In genomic region chr5:36958837-36959236, GRCm38 (mm10) we compare ENCODE assay signal across 8 mouse cellular contexts. TPM values are rescaled to one million over a fixed set of nuclear protein-coding genes. Genes with fewer than 3 reads are reported as not detected.
DNase-seq lines count a peak whose midpoint lies in the region; ATAC-seq and TF ChIP-seq lines count a peak whose summit lies in the region.

No protein-coding gene starts in this region.

- no peak overlapping the region for H3K4me2 ChIP-seq in forebrain, embryonic 12.5 days
- no peak overlapping the region for H3K4me2 ChIP-seq in limb, embryonic 11.5 days (ENCODE audit: low read depth, severe bottlenecking)

- no peak overlapping the region for H3K27ac ChIP-seq in bone marrow, adult 2 months (ENCODE audit: control insufficient read depth, insufficient read depth, low read depth, low read length, poor library complexity)
- H3K27ac ChIP-seq in forebrain, embryonic 12.5 days: no peak overlapping the region
- H3K27ac ChIP-seq in limb, embryonic 11.5 days (replicated peaks; ENCODE audit: low read depth, low read length): no peak overlapping the region
- H3K27ac ChIP-seq in thymus, adult 2 months (ENCODE audit: control insufficient read depth, insufficient read depth, low read length): no peak overlapping the region

- no peak for TF ChIP-seq POLR2A in bone marrow, adult 2 months (IDR thresholded peaks at IDR 0.05; ENCODE audit: borderline replicate concordance, control insufficient read depth, low read depth, low read length)
- TF ChIP-seq POLR2A in thymus, adult 2 months (IDR thresholded peaks at IDR 0.05; ENCODE audit: control insufficient read depth, extremely low read depth, insufficient read depth, low read length, poor library complexity): no peak

- 28% methylated on average over 5 of the region's 5 CpGs for WGBS in bone marrow, adult 2 months
- WGBS in forebrain, embryonic 12.5 days: 30% methylated on average over 5 of the region's 5 CpGs
- WGBS in limb, embryonic 11.5 days: 33% methylated on average over 5 of the region's 5 CpGs
- 33% methylated on average over 5 of the region's 5 CpGs for WGBS in thymus, adult 2 months

- H3K27me3 ChIP-seq in forebrain, embryonic 12.5 days: 0 out of 2 replicates have a peak, but pooled peaks cover 9% of the 10 kb centered on the region
- no peaks in the 10 kb centered on the region for H3K27me3 ChIP-seq in limb, embryonic 11.5 days (ENCODE audit: control insufficient read depth, insufficient read depth, low read length)
- H3K27me3 ChIP-seq in thymus, adult 2 months (ENCODE audit: control insufficient read depth, insufficient read depth, low read length): no peaks in the 10 kb centered on the region

- 0 out of 2 replicates have a peak, but pooled peaks have one; percentile 63 for ATAC-seq in forebrain, embryonic 12.5 days (ENCODE audit: low FRiP score)
- no peak for ATAC-seq in limb, embryonic 11.5 days (ENCODE audit: insufficient number of reproducible peaks, low FRiP score, low TSS enrichment, low read depth)
- 0 out of 2 replicates have a peak, but pooled peaks have one; percentile 44 for ATAC-seq in neutrophil, adult 5-6 weeks (ENCODE audit: extremely low read depth, insufficient number of reproducible peaks, low FRiP score, poor library complexity, severe bottlenecking)

- H3K9me3 ChIP-seq in forebrain, embryonic 12.5 days: no peaks in the 10 kb centered on the region
- H3K9me3 ChIP-seq in limb, embryonic 11.5 days (ENCODE audit: control insufficient read depth, low read length): no peaks in the 10 kb centered on the region

- DNase-seq in ovary, postnatal 10 days (ENCODE audit: low spot score): peak; percentile 29
- DNase-seq in ovary, adult 18-20 months (ENCODE audit: low spot score): no peak
- peak; percentile 77 for DNase-seq in induced T-regulatory cell, adult 2 months (ENCODE audit: low read depth)
- peak; percentile 79 for DNase-seq in limb, embryonic 11.5 days (ENCODE audit: low spot score)
- peak; percentile 76 for DNase-seq in thymus, adult 2 months

- H3K9ac ChIP-seq in forebrain, embryonic 12.5 days: no peak overlapping the region
- no peak overlapping the region for H3K9ac ChIP-seq in limb, embryonic 11.5 days (ENCODE audit: low read length)

- no peaks in the 10 kb centered on the region for H3K36me3 ChIP-seq in forebrain, embryonic 12.5 days (replicated peaks)
- no peaks in the 10 kb centered on the region for H3K36me3 ChIP-seq in limb, embryonic 11.5 days (ENCODE audit: control insufficient read depth, insufficient read depth, low read length)
- H3K36me3 ChIP-seq in thymus, adult 2 months (ENCODE audit: control insufficient read depth, insufficient read depth, low read length): no peaks in the 10 kb centered on the region

- no peak overlapping the region for H3K4me3 ChIP-seq in bone marrow, adult 2 months (replicated peaks; ENCODE audit: control insufficient read depth, low read depth, low read length)
- H3K4me3 ChIP-seq in forebrain, embryonic 12.5 days (replicated peaks): no peak overlapping the region
- H3K4me3 ChIP-seq in limb, embryonic 11.5 days (ENCODE audit: low read depth, low read length): no peak overlapping the region
- no peak overlapping the region for H3K4me3 ChIP-seq in thymus, adult 2 months (ENCODE audit: control insufficient read depth, insufficient read depth, low read length)

- TF ChIP-seq CTCF in bone marrow, adult 2 months (IDR thresholded peaks at IDR 0.05; ENCODE audit: control insufficient read depth, insufficient read depth, low read length): peak; percentile 79
- TF ChIP-seq CTCF in thymus, adult 2 months (IDR thresholded peaks at IDR 0.05; ENCODE audit: borderline replicate concordance, control insufficient read depth, extremely low read depth, insufficient read depth, low read length, poor library complexity): peak; percentile 58; the same call in 1 of the 2 replicates

- H3K4me1 ChIP-seq in bone marrow, adult 2 months (ENCODE audit: control insufficient read depth, insufficient read depth, low read length): no peaks in the 10 kb centered on the region
- peaks cover 17% of the 10 kb centered on the region for H3K4me1 ChIP-seq in forebrain, embryonic 12.5 days
- H3K4me1 ChIP-seq in limb, embryonic 11.5 days (ENCODE audit: control insufficient read depth, insufficient read depth, low read length): no peaks in the 10 kb centered on the region
- no peaks in the 10 kb centered on the region for H3K4me1 ChIP-seq in thymus, adult 2 months (replicated peaks; ENCODE audit: control insufficient read depth, insufficient read depth, low read length)

RNA-seq across cellular contexts. Expression of gene Wfs1, which starts 30.2 kb away (rescaled TPM):
- polyA plus RNA-seq in bone marrow, adult 2 months (2011; ENCODE audit: insufficient read depth, insufficient read length, low replicate concordance, missing spikeins): 2.0 and 3.7 TPM in 2 replicates
- 7.8 and 7.9 TPM in 2 replicates for polyA plus RNA-seq in forebrain, embryonic 12.5 days (2016; fragmentation: Nextera tagmentation; extraction: Ambion mirVana)
- polyA plus RNA-seq in limb, embryonic 11.5 days (2014; fragmentation: Nextera tagmentation; extraction: Ambion mirVana): 6.3 and 7.1 TPM in 2 replicates
- total RNA-seq in neutrophil, adult 5-6 weeks (2017): 2.3 and 2.6 TPM in 2 replicates
- polyA plus RNA-seq in thymus, adult 2 months (2012; rRNA removed): 7.1 and 8.5 TPM in 2 replicates
